Mouse (Mus musculus): ENCODE measurements around the gene Oosp2.

GRCm38 (mm10) chr19:11690839-11691238 is 30.5 kb upstream of the Oosp2 start, which contains the start of gene Oosp1:
- TF ChIP-seq CTCF (IDR thresholded peaks at IDR 0.05; ENCODE audit: low read depth), result no peak
- no peak for TF ChIP-seq EP300 (IDR thresholded peaks at IDR 0.05; ENCODE audit: low read depth)

Data from liver, embryonic 14.5 days (tissue).